Mouse (Mus musculus) erythroblast, embryonic 14.5 days (primary cell): ENCODE measurements around the gene Defb22. TPM values are rescaled to one million over a fixed set of nuclear protein-coding genes. Genes with fewer than 3 reads are reported as not detected.

Experiments
- H3K27me3 ChIP-seq: 2 replicates; pipeline ENCODE4 v1.6.1; 2012; ENCODE audit warnings: inconsistent platforms; ENCODE audit not compliant: control insufficient read depth
- H3K36me3 ChIP-seq: 2 replicates; pipeline ENCODE4 v1.6.1; 2012; ENCODE audit warnings: mild to moderate bottlenecking, inconsistent platforms; ENCODE audit not compliant: control insufficient read depth
- H3K4me1 ChIP-seq: 2 replicates; pipeline ENCODE4 v1.6.1; 2012; ENCODE audit warnings: inconsistent platforms; ENCODE audit not compliant: control insufficient read depth
- H3K4me3 ChIP-seq: replicated peaks from 2 replicates; pipeline ENCODE3; 2012; ENCODE audit warnings: moderate library complexity, mild to moderate bottlenecking, inconsistent platforms
- H3K9me3 ChIP-seq: 2 replicates; pipeline ENCODE4 v1.6.1; 2012; ENCODE audit warnings: low read length, inconsistent platforms, mixed read lengths; ENCODE audit not compliant: control insufficient read depth
- GATA1 ChIP-seq: IDR thresholded peaks from 2 replicates; pipeline ENCODE4 v1.6.1; 2012; ENCODE audit warnings: low read length, inconsistent platforms, mixed read lengths
- TAL1 ChIP-seq: IDR thresholded peaks from 3 replicates; pipeline ENCODE4 v1.6.1; 2012; ENCODE audit warnings: low read length, inconsistent platforms, mixed read lengths
- polyA plus RNA-seq: library from polyadenylated mRNA; stranded (reverse); fragments of >175 nt; gene quantifications from 2 replicates; pipeline ENCODE4 v1.2.3, GENCODE M21; 2012

Defb22 gene
- polyA plus RNA-seq, result not detected in 2 replicates

- Histone ChIP-seq H3K36me3 (no peaks in the 10 kb centered on the region), H3K4me1 (no peaks in the 10 kb centered on the region), H3K9me3 (peaks cover 3% of the 10 kb centered on the region; the same call in 1 of the 2 replicates), H3K4me3 (no peak within 1 kb of the TSS), H3K27me3 (no peaks in the 10 kb centered on the region)
- no peak for TF ChIP-seq GATA1
- no peak for TF ChIP-seq TAL1
Observed at GRCm38 (mm10) chr2:152490038-152490437, at the start of gene Defb22. TSS of gene Defb22 (minus strand) at chr2:152490138.

GRCm38 (mm10) chr2:152517981-152518380, 28.0 kb upstream of the Defb22 start, which contains the start of gene Defb28:
TSS of gene Defb28 (plus strand) at chr2:152518255.
- Histone ChIP-seq H3K4me3 (no peak within 1 kb of the TSS), H3K36me3 (no peaks in the 10 kb centered on the region), H3K9me3 (no peaks in the 10 kb centered on the region; the same call in 1 of the 2 replicates), H3K4me1 (no peaks in the 10 kb centered on the region), H3K27me3 (no peaks in the 10 kb centered on the region)
- TF ChIP-seq TAL1 (no peak), GATA1 (no peak)

GRCm38 (mm10) chr2:152516084-152516483, 26.1 kb upstream of the Defb22 start:
- Histone ChIP-seq H3K4me3 (no peak overlapping the region), H3K36me3 (no peaks in the 10 kb centered on the region), H3K9me3 (no peaks in the 10 kb centered on the region), H3K27me3 (no peaks in the 10 kb centered on the region), H3K4me1 (no peaks in the 10 kb centered on the region)
- TF ChIP-seq GATA1 (no peak), TAL1 (no peak)

GRCm38 (mm10) chr2:152511592-152511991, 21.7 kb upstream of the Defb22 start, which contains the start of gene Defb26:
TSS of gene Defb26 (minus strand) at chr2:152511692.
- Histone ChIP-seq H3K9me3 (no peaks in the 10 kb centered on the region), H3K4me3 (no peak within 1 kb of the TSS), H3K36me3 (no peaks in the 10 kb centered on the region), H3K27me3 (no peaks in the 10 kb centered on the region), H3K4me1 (no peaks in the 10 kb centered on the region)
- TF ChIP-seq TAL1 (no peak), GATA1 (no peak)

GRCm38 (mm10) chr2:152503950-152504349, 14.0 kb upstream of the Defb22 start:
- no peaks in the 10 kb centered on the region for H3K36me3 ChIP-seq
- H3K4me1 ChIP-seq, result no peaks in the 10 kb centered on the region; the same call in 1 of the 2 replicates
- TF ChIP-seq TAL1 (no peak), GATA1 (no peak)
- H3K9me3 ChIP-seq, result no peaks in the 10 kb centered on the region
- no peak overlapping the region for H3K4me3 ChIP-seq
- H3K27me3 ChIP-seq, result no peaks in the 10 kb centered on the region

GRCm38 (mm10) chr2:152500863-152501229, 10.9 kb upstream of the Defb22 start:
- Histone ChIP-seq H3K9me3 (no peaks in the 10 kb centered on the region), H3K36me3 (no peaks in the 10 kb centered on the region), H3K4me1 (peaks cover 2% of the 10 kb centered on the region), H3K27me3 (no peaks in the 10 kb centered on the region), H3K4me3 (no peak overlapping the region)
- TF ChIP-seq TAL1 (no peak), GATA1 (no peak)

GRCm38 (mm10) chr2:152500204-152500862, 10.4 kb upstream of the Defb22 start:
- Histone ChIP-seq H3K36me3 (no peaks in the 10 kb centered on the region), H3K9me3 (no peaks in the 10 kb centered on the region), H3K4me1 (peaks cover 2% of the 10 kb centered on the region), H3K27me3 (no peaks in the 10 kb centered on the region), H3K4me3 (no peak overlapping the region)
- TF ChIP-seq GATA1 (no peak), TAL1 (no peak)

- Histone ChIP-seq H3K4me3 (no peak overlapping the region), H3K36me3 (no peaks in the 10 kb centered on the region), H3K9me3 (no peaks in the 10 kb centered on the region), H3K4me1 (peaks cover 2% of the 10 kb centered on the region), H3K27me3 (no peaks in the 10 kb centered on the region)
- TF ChIP-seq TAL1, result no peak
- TF ChIP-seq GATA1, result no peak
Observed at GRCm38 (mm10) chr2:152498020-152498419, 8.1 kb upstream of the Defb22 start.

GRCm38 (mm10) chr2:152493151-152493550, 3.2 kb upstream of the Defb22 start:
- no peak for TF ChIP-seq GATA1
- no peak for TF ChIP-seq TAL1
- peaks cover 2% of the 10 kb centered on the region for H3K4me1 ChIP-seq

More at GRCm38 (mm10) chr2:152493151-152493550, 3.2 kb upstream of the Defb22 start:
- Histone ChIP-seq H3K36me3 (no peaks in the 10 kb centered on the region), H3K4me3 (no peak overlapping the region), H3K9me3 (no peaks in the 10 kb centered on the region), H3K27me3 (no peaks in the 10 kb centered on the region)
